Mouse (Mus musculus) E14TG2a.4 (cell line): ENCODE results near the gene Kif16b.

ENCODE experiments used
- H3K27me3 ChIP-seq: 2 replicates; pipeline ENCODE4 v1.6.1; 2014; ENCODE audit warnings: low read length, control low read depth; ENCODE audit not compliant: insufficient read depth
- H3K36me3 ChIP-seq: 2 replicates; pipeline ENCODE4 v1.6.1; 2014; ENCODE audit warnings: low read length, control low read depth; ENCODE audit not compliant: insufficient read depth
- H3K4me1 ChIP-seq: replicated peaks from 2 replicates; pipeline ENCODE4 v1.6.1; 2014; ENCODE audit warnings: low read depth, low read length, control low read depth
- H3K4me3 ChIP-seq: replicated peaks from 2 replicates; pipeline ENCODE4 v1.5.1; 2014; ENCODE audit warnings: mild to moderate bottlenecking, low read length
- H3K9me3 ChIP-seq: 2 replicates; pipeline ENCODE4 v1.6.1; 2014; ENCODE audit warnings: low read length, control low read depth
- CTCF ChIP-seq: conservative IDR thresholded peaks from 2 replicates; pipeline ENCODE4 v1.5.1; 2014; ENCODE audit warnings: low read length
- NANOG ChIP-seq: IDR thresholded peaks from 2 replicates; pipeline ENCODE4 v1.6.1; 2014; ENCODE audit warnings: borderline replicate concordance, low read length, mixed read lengths
- POU5F1 ChIP-seq: IDR thresholded peaks from 2 replicates; pipeline ENCODE4 v1.6.1; 2014; ENCODE audit warnings: low read length, borderline replicate concordance

The Kif16b gene

DNA sequence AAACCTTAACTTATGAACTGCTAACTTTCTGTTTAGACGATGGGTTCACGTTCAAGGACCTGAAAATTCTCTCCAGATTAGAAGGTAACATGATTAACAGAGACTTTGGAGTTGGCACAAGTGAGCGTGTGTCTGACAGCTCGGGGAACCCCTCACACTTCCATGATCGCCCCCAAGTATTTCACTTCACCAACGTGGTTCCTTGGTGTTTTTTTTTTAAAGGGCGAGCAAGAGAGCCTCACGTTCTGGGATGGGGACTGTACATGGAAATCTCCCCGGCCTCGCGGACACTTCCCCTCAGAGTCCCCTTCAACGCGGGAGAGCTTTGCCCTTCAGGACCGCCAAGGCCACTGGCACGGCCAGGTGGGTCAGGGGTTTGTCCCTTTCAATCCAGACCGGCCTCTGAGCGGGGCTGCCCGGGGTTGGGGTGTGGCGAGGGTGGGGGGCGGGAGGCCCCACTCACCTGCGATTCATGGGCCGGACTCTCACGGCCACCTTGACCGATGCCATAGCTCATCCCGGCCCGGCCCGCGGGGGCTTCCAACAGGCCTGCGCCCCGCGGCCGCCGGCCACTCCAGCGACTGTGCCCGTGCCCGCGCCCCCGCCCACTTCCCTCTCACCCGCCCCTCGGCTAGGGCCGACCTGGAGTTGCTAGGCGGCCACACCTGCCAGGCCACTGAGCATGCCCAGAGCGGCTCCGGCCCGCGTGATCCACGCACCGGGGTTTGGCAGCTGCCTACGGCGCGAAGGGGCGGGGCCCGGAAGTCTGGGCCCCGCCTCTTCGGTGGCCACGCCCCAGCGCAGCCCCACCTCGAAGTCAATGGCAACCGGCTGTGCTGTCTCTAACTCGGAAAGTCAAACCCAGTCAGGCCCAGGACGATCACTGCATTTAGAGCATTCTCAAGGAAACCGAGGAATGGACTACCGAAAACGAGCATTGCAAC lies at the start of gene Kif16b:
TSS of gene Kif16b (minus strand) at position 670 of the 944 bp plus-strand sequence.
- Histone ChIP-seq H3K9me3 (no peaks in the 10 kb centered on the region), H3K36me3 (no peaks in the 10 kb centered on the region), H3K4me1 (peaks cover 25% of the 10 kb centered on the region), H3K4me3 (peak within 1 kb of the TSS; percentile 87), H3K27me3 (0 out of 2 replicates have a peak, but pooled peaks cover 3% of the 10 kb centered on the region)
- no peak for TF ChIP-seq POU5F1

DNA sequence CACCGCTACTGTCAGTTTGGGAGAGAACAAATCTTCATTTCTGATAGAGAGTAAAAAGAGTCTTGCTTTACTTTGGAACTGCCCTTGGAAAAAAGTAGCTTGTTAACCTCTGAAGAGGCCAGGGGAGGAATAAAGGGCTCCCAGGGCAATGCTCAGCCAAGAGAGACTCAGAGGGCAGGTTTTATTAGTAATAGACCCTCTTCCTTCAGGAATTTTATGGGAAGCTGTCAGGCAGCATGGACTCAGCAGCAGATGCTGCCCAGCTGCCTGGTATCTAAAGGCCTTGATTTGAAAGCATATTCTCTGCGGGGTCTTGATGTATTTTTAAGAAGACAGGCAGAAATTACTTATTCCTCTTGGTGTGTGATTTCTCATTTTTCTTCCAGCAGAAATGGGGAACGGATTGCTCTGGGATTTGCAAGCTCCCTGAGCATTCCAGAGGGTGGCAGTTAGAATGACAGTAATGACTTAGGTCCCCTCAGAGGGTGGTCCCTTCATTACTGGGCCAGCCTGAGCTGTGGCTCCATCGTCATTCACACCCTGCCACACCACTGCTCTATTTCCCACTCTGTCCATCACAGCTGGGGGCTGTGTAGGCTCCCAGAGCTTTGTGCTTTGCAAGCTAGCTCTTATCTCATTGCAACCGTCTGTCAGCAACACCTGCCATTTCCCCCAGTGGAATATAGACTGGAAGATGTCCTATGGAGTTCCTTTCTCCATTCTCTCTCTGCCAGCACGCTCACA lies 39.7 kb upstream of the Kif16b start:
- TF ChIP-seq POU5F1 (no peak), NANOG (no peak), CTCF (no peak)
- no peak overlapping the region for H3K4me3 ChIP-seq
- no peaks in the 10 kb centered on the region for H3K27me3 ChIP-seq
- H3K9me3 ChIP-seq = peaks cover 4% of the 10 kb centered on the region
- H3K4me1 ChIP-seq = no peaks in the 10 kb centered on the region
- no peaks in the 10 kb centered on the region for H3K36me3 ChIP-seq

DNA sequence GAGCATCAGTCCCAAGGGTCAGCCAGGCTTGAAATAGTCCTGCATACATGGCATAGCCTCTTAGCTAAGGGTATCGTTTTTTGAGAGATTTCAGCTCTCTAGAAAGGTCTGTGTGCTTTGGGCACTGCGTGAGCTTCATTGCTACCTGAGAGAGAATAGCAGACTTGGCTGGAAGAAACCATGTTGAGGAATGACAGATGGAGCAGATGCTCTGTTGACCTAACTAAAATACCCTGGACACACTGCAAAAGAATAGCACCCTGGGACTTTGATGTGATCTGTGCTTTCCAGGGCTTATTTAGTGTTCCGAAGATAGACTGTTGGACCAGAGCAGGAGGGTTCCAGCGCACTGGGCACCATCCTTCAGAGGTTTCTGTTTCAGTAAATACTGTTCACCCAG lies 29.1 kb upstream of the Kif16b start:
- Histone ChIP-seq H3K4me1 (no peaks in the 10 kb centered on the region), H3K27me3 (no peaks in the 10 kb centered on the region), H3K9me3 (no peaks in the 10 kb centered on the region), H3K36me3 (no peaks in the 10 kb centered on the region), H3K4me3 (no peak overlapping the region)
- TF ChIP-seq NANOG (no peak), CTCF (no peak), POU5F1 (no peak)

DNA sequence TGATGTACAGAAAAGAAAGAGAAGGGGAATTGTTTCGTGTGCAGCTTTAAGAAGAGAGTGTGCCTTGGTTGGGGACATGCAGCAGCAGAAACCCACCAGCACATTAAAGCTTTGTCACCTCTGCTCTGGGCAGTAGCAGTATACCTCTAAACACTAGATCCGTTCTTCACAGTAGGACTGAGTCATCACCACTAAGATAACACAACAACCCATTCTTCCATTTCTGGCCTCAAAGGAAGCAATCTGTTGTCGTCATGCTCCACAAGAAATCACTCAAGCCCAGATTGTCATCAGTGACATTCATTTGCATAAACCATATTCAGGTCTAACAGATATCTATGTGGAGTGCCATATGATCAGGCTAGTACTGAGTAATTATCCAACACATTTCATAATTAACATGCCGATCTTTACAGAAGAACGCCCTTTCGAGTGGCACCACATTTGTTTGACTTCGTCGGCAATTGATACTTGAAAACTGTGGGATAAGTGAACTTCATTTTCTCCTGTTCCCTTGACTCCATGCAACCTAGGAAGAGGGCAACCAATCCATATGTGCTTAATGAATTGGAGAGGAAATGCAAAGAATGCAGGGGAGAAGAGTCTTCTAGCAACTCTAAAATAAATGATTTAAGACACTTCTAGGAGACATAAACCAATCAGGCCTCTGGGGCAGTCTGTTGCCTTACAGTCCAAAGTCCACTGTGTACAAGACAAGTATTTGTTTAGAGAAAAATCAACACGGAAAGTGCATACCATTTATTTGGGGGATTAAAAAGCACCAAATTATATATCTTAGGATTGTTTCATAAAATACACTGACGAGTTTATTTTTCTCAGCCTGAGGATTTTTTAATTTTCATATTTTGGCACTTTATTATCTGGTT lies 28.1 kb upstream of the Kif16b start:
- Histone ChIP-seq H3K4me3 (no peak overlapping the region), H3K9me3 (no peaks in the 10 kb centered on the region), H3K27me3 (no peaks in the 10 kb centered on the region), H3K4me1 (no peaks in the 10 kb centered on the region), H3K36me3 (no peaks in the 10 kb centered on the region)
- TF ChIP-seq POU5F1 (no peak), NANOG (no peak), CTCF (no peak)

DNA sequence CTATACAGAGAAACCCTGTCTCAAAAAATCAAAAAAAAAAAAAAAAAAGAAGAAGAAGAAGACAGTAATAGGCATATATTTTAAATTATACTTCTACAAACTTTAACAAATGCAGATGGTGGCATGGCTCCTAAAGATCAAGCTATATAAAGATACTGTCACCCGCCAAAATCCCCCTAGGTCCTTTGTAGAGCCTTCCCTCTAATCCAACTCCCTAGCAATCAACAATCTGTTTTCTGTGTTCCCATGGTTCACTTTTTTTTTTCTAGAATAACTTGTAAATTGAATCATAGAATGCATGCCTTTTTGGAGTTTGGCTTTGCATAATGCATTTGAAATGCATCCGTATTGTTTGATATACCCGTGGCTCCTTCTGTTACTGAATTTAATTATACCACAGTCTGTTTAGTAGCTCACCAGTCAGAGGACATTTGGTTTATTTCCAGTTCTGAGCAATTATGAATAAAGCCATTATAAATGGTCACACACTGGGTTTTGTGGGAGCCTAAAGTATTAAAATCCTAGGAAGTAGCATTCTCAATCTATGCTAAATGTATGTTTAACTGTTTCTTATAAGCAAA lies 9.6 kb upstream of the Kif16b start:
- no peaks in the 10 kb centered on the region for H3K36me3 ChIP-seq
- no peak for TF ChIP-seq NANOG
- no peaks in the 10 kb centered on the region for H3K27me3 ChIP-seq
- no peaks in the 10 kb centered on the region for H3K9me3 ChIP-seq
- no peaks in the 10 kb centered on the region for H3K4me1 ChIP-seq
- no peak overlapping the region for H3K4me3 ChIP-seq

GRCm38 (mm10) chr2:142909213-142909612 lies 7.9 kb upstream of the Kif16b start:
- Histone ChIP-seq H3K4me1 (no peaks in the 10 kb centered on the region), H3K27me3 (no peaks in the 10 kb centered on the region)
- TF ChIP-seq NANOG (no peak), CTCF (no peak)

GRCm38 (mm10) chr2:142907056-142907455 lies 5.7 kb upstream of the Kif16b start:
- Histone ChIP-seq H3K4me1 (peaks cover 12% of the 10 kb centered on the region), H3K4me3 (no peak overlapping the region), H3K27me3 (0 out of 2 replicates have a peak, but pooled peaks cover 3% of the 10 kb centered on the region), H3K9me3 (no peaks in the 10 kb centered on the region), H3K36me3 (no peaks in the 10 kb centered on the region)
- TF ChIP-seq CTCF = no peak
- TF ChIP-seq POU5F1 = no peak
- TF ChIP-seq NANOG = no peak

More at GRCm38 (mm10) chr2:142909213-142909612, 7.9 kb upstream of the Kif16b start:
- Histone ChIP-seq H3K36me3 (no peaks in the 10 kb centered on the region), H3K9me3 (no peaks in the 10 kb centered on the region), H3K4me3 (no peak overlapping the region)
